8 mouse cellular contexts compared by ENCODE assay signal in genomic region chr5:110770031-110770445, GRCm38 (mm10). TPM values are rescaled to one million over a fixed set of nuclear protein-coding genes. Genes with fewer than 3 reads are reported as not detected.
DNase-seq lines count a peak whose midpoint lies in the region; ATAC-seq and TF ChIP-seq lines count a peak whose summit lies in the region.

No protein-coding gene starts in this region.

- TF ChIP-seq POLR2A in CH12.LX (IDR thresholded peaks at IDR 0.05; ENCODE audit: low read depth, low read length), result no peak
- TF ChIP-seq POLR2A in cortical plate, adult 2 months (IDR thresholded peaks at IDR 0.05; ENCODE audit: extremely low read depth, insufficient read depth, low read length), result no peak

- TF ChIP-seq RAD21 in CH12.LX (IDR thresholded peaks at IDR 0.05; ENCODE audit: low read depth, low read length), result no peak

- no peak for TF ChIP-seq EP300 in CH12.LX (IDR thresholded peaks at IDR 0.05; ENCODE audit: low read length)

- peak overlapping the region; percentile 82 for H3K4me3 ChIP-seq in heart, embryonic 12.5 days
- H3K4me3 ChIP-seq in CH12.LX (replicated peaks in 1 of 3; ENCODE audit: low read depth in 2 of 3, low read length in 2 of 3, poor library complexity in 1 of 3), result peak overlapping the region; percentile 89 to 97 (median 92)
- peak overlapping the region; percentile 57 for H3K4me3 ChIP-seq in cortical plate, adult 2 months (ENCODE audit: insufficient read depth, low read length)
- peak overlapping the region; percentile 90 for H3K4me3 ChIP-seq in hindbrain, embryonic 13.5 days

- H3K27me3 ChIP-seq in heart, embryonic 12.5 days (replicated peaks), result no peaks in the 10 kb centered on the region
- no peaks in the 10 kb centered on the region for H3K27me3 ChIP-seq in CH12.LX (replicated peaks)
- no peaks in the 10 kb centered on the region for H3K27me3 ChIP-seq in hindbrain, embryonic 13.5 days

- under 1% methylated on average over 56 of the region's 58 CpGs for WGBS in heart, embryonic 12.5 days
- 0% methylated on average over 46 of the region's 58 CpGs for WGBS in hindbrain, embryonic 13.5 days

- in situ Hi-C loops in CH12.LX (cut with MboI; ENCODE audit: low pct_ligation_motif_present, low pct_unique_long_range_greater_than_20kb, low sequenced_read_pairs), result no loop called here

- peak overlapping the region; percentile 88 for H3K9ac ChIP-seq in heart, embryonic 12.5 days
- peak overlapping the region; percentile 92 for H3K9ac ChIP-seq in CH12.LX (ENCODE audit: insufficient read depth, low read depth)
- H3K9ac ChIP-seq in hindbrain, embryonic 13.5 days, result peak overlapping the region; percentile 95

- H3K79me2 ChIP-seq in CH12.LX (replicated peaks; ENCODE audit: control insufficient read depth, extremely low read depth, insufficient read depth, poor library complexity, severe bottlenecking), result peaks cover 67% of the 10 kb centered on the region

- H3K36me3 ChIP-seq in heart, embryonic 12.5 days, result peaks cover 23% of the 10 kb centered on the region
- H3K36me3 ChIP-seq in CH12.LX (replicated peaks in 1 of 2; ENCODE audit: control insufficient read depth in 1 of 2, insufficient read depth in 1 of 2, low read length in 1 of 2), result peaks cover 19 to 54% of the 10 kb centered on the region in 2 experiments
- H3K36me3 ChIP-seq in hindbrain, embryonic 13.5 days, result peaks cover 21% of the 10 kb centered on the region

- dilution Hi-C loops in CH12.LX (cut with MboI; ENCODE audit: extremely low pct_ligation_motif_present, extremely low pct_unique_long_range_greater_than_20kb, low sequenced_read_pairs), result no loop called here

- H3K4me2 ChIP-seq in heart, embryonic 12.5 days, result peak overlapping the region; percentile 75
- no peak overlapping the region for H3K4me2 ChIP-seq in CH12.LX (ENCODE audit: insufficient read depth, low read depth, poor library complexity, severe bottlenecking)
- peak overlapping the region; percentile 78 for H3K4me2 ChIP-seq in hindbrain, embryonic 13.5 days

- DNase-seq in heart, postnatal 25 days (ENCODE audit: low spot score), result no peak
- DNase-seq in CH12.LX (ENCODE audit: extremely low read depth), result peak; percentile 34
- peak; percentile 51 for DNase-seq in thymus, postnatal 25 days
- DNase-seq in layer of hippocampus, postnatal 25 days (ENCODE audit: extremely low spot score in 1 of 2, low spot score in 1 of 2), result no peak

- H3K9me3 ChIP-seq in heart, embryonic 12.5 days (replicated peaks), result no peaks in the 10 kb centered on the region
- H3K9me3 ChIP-seq in CH12.LX (replicated peaks; ENCODE audit: low read length), result no peaks in the 10 kb centered on the region
- no peaks in the 10 kb centered on the region for H3K9me3 ChIP-seq in hindbrain, embryonic 13.5 days

- ATAC-seq in heart, embryonic 12.5 days (ENCODE audit: insufficient number of reproducible peaks, low FRiP score), result peak; percentile 55
- peak; percentile 64; the same call in 1 of the 2 replicates for ATAC-seq in hindbrain, embryonic 13.5 days (ENCODE audit: low FRiP score)
- 0 out of 2 replicates have a peak, but pooled peaks have one; percentile 3 for ATAC-seq in megakaryocyte progenitor cell, adult 5-6 weeks (replicated peaks; ENCODE audit: poor library complexity)

- peaks cover 22% of the 10 kb centered on the region for H3K4me1 ChIP-seq in heart, embryonic 12.5 days (replicated peaks)
- peaks cover 6 to 49% of the 10 kb centered on the region in 2 experiments for H3K4me1 ChIP-seq in CH12.LX (ENCODE audit: control insufficient read depth in 1 of 2, insufficient read depth in 2 of 2)
- peaks cover 2% of the 10 kb centered on the region for H3K4me1 ChIP-seq in cortical plate, adult 2 months (ENCODE audit: control insufficient read depth, insufficient read depth, low read length)
- H3K4me1 ChIP-seq in hindbrain, embryonic 13.5 days (replicated peaks), result peaks cover 20% of the 10 kb centered on the region

- no peak for TF ChIP-seq CTCF in CH12.LX (conservative IDR thresholded peaks at IDR 0.05 in 1 of 2, IDR thresholded peaks at IDR 0.05 in 1 of 2; ENCODE audit: low read depth in 2 of 2, low read length in 2 of 2)
- no peak for TF ChIP-seq CTCF in cortical plate, adult 2 months (IDR thresholded peaks at IDR 0.05; ENCODE audit: extremely low read depth, insufficient read depth, low read length)

- intact Hi-C loops in heart, postnatal 25 days (cut with DNase I), result loop anchor here (5.0 kb wide), 1 partner anchor 37 kb away; no protein-coding TSS in a partner anchor

- H3K27ac ChIP-seq in heart, embryonic 12.5 days (ENCODE audit: poor library complexity, severe bottlenecking), result peak overlapping the region; percentile 96
- peak overlapping the region; percentile 92 for H3K27ac ChIP-seq in CH12.LX (ENCODE audit: insufficient read depth, low read depth)
- H3K27ac ChIP-seq in cortical plate, adult 2 months (ENCODE audit: insufficient read depth, low read length), result peak overlapping the region; percentile 71; the same call in 1 of the 2 replicates
- peak overlapping the region; percentile 97 for H3K27ac ChIP-seq in hindbrain, embryonic 13.5 days

TF ChIP-seq in CH12.LX, 34 proteins besides CTCF, POLR2A, EP300 and RAD21:
- TF ChIP-seq SIN3A (IDR thresholded peaks at IDR 0.05; ENCODE audit: low read length) (0 out of 2 replicates have a peak, but pooled peaks have one; percentile 6), NRF1 (IDR thresholded peaks at IDR 0.05; ENCODE audit: low read depth, low read length) (peak; percentile 55), E2F4 (IDR thresholded peaks at IDR 0.05; ENCODE audit: insufficient replicate concordance, low read depth, low read length) (no peak)

RNA-seq across cellular contexts. Expression of gene Ep400, which starts 0.5 kb away (rescaled TPM):
- polyA plus RNA-seq in heart, embryonic 12.5 days (2016; fragmentation: Nextera tagmentation; extraction: Ambion mirVana), result 32.1 and 32.7 TPM in 2 replicates
- total RNA-seq in heart, postnatal 25 days (2021), result 10 to 100 TPM; 34.9 to 36.6 TPM
- total RNA-seq in CH12.LX (2012; rRNA removed), result 28.6 and 30.9 TPM in 2 replicates
- total RNA-seq in CH12.LX (2014; rRNA removed), result 12.1 and 13.3 TPM in 2 replicates
- polyA plus RNA-seq in CH12.LX (2012; ENCODE audit: insufficient read length, low read depth), result 41.1 and 55.8 TPM in 2 replicates
- polyA plus RNA-seq in cortical plate, adult 2 months (2012; rRNA removed), result 26.8 TPM in 2 replicates
- 53.4 and 54.8 TPM in 2 replicates for polyA plus RNA-seq in hindbrain, embryonic 13.5 days (2015; fragmentation: Nextera tagmentation; extraction: Ambion mirVana)
- total RNA-seq in megakaryocyte progenitor cell, adult 5-6 weeks (2015), result 94.1 and 115 TPM in 2 replicates
- 41.0 and 41.7 TPM in 2 replicates for total RNA-seq in megakaryocyte progenitor cell, adult 5-6 weeks (2017)
- 100 to 1,000 TPM in 1 of 2 experiments, 10 to 100 TPM in 1; 91.9 to 107 TPM for total RNA-seq in layer of hippocampus, postnatal 25 days (2021)

RNA-seq across cellular contexts. Expression of gene Pus1, which starts 10.4 kb away (rescaled TPM):
- polyA plus RNA-seq in heart, embryonic 12.5 days (2016; fragmentation: Nextera tagmentation; extraction: Ambion mirVana), result 33.8 and 37.8 TPM in 2 replicates
- total RNA-seq in heart, postnatal 25 days (2021), result 10 to 100 TPM; 16.1 to 17.9 TPM
- total RNA-seq in CH12.LX (2012; rRNA removed), result 84.6 and 99.3 TPM in 2 replicates
- total RNA-seq in CH12.LX (2014; rRNA removed), result 54.4 and 59.1 TPM in 2 replicates
- 72.4 and 93.1 TPM in 2 replicates for polyA plus RNA-seq in CH12.LX (2012; ENCODE audit: insufficient read length, low read depth)
- 19.6 and 20.1 TPM in 2 replicates for polyA plus RNA-seq in cortical plate, adult 2 months (2012; rRNA removed)
- 22.3 and 22.5 TPM in 2 replicates for polyA plus RNA-seq in hindbrain, embryonic 13.5 days (2015; fragmentation: Nextera tagmentation; extraction: Ambion mirVana)
- total RNA-seq in megakaryocyte progenitor cell, adult 5-6 weeks (2015), result 20.1 and 22.3 TPM in 2 replicates
- total RNA-seq in megakaryocyte progenitor cell, adult 5-6 weeks (2017), result 60.3 and 68.1 TPM in 2 replicates
- total RNA-seq in layer of hippocampus, postnatal 25 days (2021), result 10 to 100 TPM; 18.0 to 19.2 TPM

RNA-seq across cellular contexts. Expression of gene Ulk1, which starts 39.9 kb away (rescaled TPM):
- 17.4 TPM in 2 replicates for polyA plus RNA-seq in heart, embryonic 12.5 days (2016; fragmentation: Nextera tagmentation; extraction: Ambion mirVana)
- total RNA-seq in heart, postnatal 25 days (2021), result 10 to 100 TPM; 73.2 to 78.0 TPM
- total RNA-seq in CH12.LX (2012; rRNA removed) (6.3 and 8.4 TPM in 2 replicates), CH12.LX (2014; rRNA removed) (2.4 and 2.7 TPM in 2 replicates)
- 10.0 and 13.6 TPM in 2 replicates for polyA plus RNA-seq in CH12.LX (2012; ENCODE audit: insufficient read length, low read depth)
- polyA plus RNA-seq in cortical plate, adult 2 months (2012; rRNA removed), result 56.4 and 57.8 TPM in 2 replicates
- polyA plus RNA-seq in hindbrain, embryonic 13.5 days (2015; fragmentation: Nextera tagmentation; extraction: Ambion mirVana), result 30.3 and 33.0 TPM in 2 replicates
- total RNA-seq in megakaryocyte progenitor cell, adult 5-6 weeks (2015), result 13.7 and 16.4 TPM in 2 replicates
- 4.1 and 5.9 TPM in 2 replicates for total RNA-seq in megakaryocyte progenitor cell, adult 5-6 weeks (2017)
- 10 to 100 TPM; 65.8 to 68.9 TPM for total RNA-seq in layer of hippocampus, postnatal 25 days (2021)

Comparison
In these comparisons a context has a peak if more than half of its experiments do, and no peak if none do; other contexts are left out.
1. ATAC-seq: peak in every context shown above with its lines; median percentile 64 in hindbrain, embryonic 13.5 days; 55 in heart, embryonic 12.5 days; 3 in megakaryocyte progenitor cell, adult 5-6 weeks.
2. DNase-seq: peak in CH12.LX (single experiment) and thymus, postnatal 25 days (single experiment); none in heart, postnatal 25 days (single experiment) and layer of hippocampus, postnatal 25 days (0 of 2).
3. Peak in every context shown above with its lines, with median percentiles within 50 percentile points of each other: H3K27ac ChIP-seq, H3K4me3 ChIP-seq and H3K9ac ChIP-seq.